Mouse (Mus musculus) myocyte (in vitro differentiated cells): ENCODE data around the gene Rbm20. TPM values are rescaled to one million over a fixed set of nuclear protein-coding genes. Genes with fewer than 3 reads are reported as not detected.

Source experiments
- H3K27me3 ChIP-seq: one replicate; pipeline ENCODE4 v1.6.1; 2011; ENCODE audit not compliant: control insufficient read depth, insufficient read depth, insufficient read length
- H3K36me3 ChIP-seq: one replicate; pipeline ENCODE4 v1.6.1; 2011; ENCODE audit not compliant: control insufficient read depth, insufficient read depth
- H3K4me2 ChIP-seq: one replicate; pipeline ENCODE4 v1.6.1; 2011; ENCODE audit warnings: low read depth, control low read depth
- H3K4me3 ChIP-seq: one replicate; pipeline ENCODE4 v1.5.1; 2011; ENCODE audit warnings: mild to moderate bottlenecking, control low read depth, moderate library complexity
- H3K79me2 ChIP-seq: one replicate; pipeline ENCODE4 v1.6.1; 2011; ENCODE audit not compliant: control insufficient read depth, insufficient read depth
- H3ac ChIP-seq: one replicate; pipeline ENCODE4 v1.6.1; 2011; ENCODE audit not compliant: control insufficient read depth, insufficient read length
- CEBPB ChIP-seq: IDR thresholded peaks from 2 replicates; pipeline ENCODE4 v1.6.1; 2011; ENCODE audit warnings: mild to moderate bottlenecking, moderate library complexity; ENCODE audit not compliant: poor library complexity, insufficient read depth, severe bottlenecking
- E2F4 ChIP-seq: IDR thresholded peaks from one replicate; pipeline ENCODE4 v1.6.1; 2011; ENCODE audit warnings: mild to moderate bottlenecking, control low read depth, moderate library complexity; ENCODE audit not compliant: insufficient read depth
- MAX ChIP-seq: IDR thresholded peaks from one replicate; pipeline ENCODE4 v1.6.1; 2011; ENCODE audit warnings: low read depth, mild to moderate bottlenecking, control low read depth
- MYOD1 ChIP-seq, 3 experiments: IDR thresholded peaks; one replicate each; pipeline ENCODE4 v1.6.1; 2011; ENCODE audit warnings: control low read depth in 2 of 3, low read depth in 2 of 3, mild to moderate bottlenecking in 2 of 3, moderate library complexity in 1 of 3; ENCODE audit not compliant: insufficient read length in 2 of 3, control insufficient read depth in 1 of 3
- MYOG ChIP-seq, 3 experiments: IDR thresholded peaks; one replicate each; pipeline ENCODE4 v1.6.1; 2011; ENCODE audit warnings: control low read depth in 2 of 3, low read depth in 2 of 3, mild to moderate bottlenecking in 2 of 3; ENCODE audit not compliant: insufficient read length in 2 of 3, control insufficient read depth in 1 of 3, insufficient read depth in 1 of 3
- POLR2A ChIP-seq: IDR thresholded peaks from one replicate; pipeline ENCODE4 v1.6.1; 2011; ENCODE audit warnings: low read depth, mild to moderate bottlenecking, control low read depth, moderate library complexity; ENCODE audit not compliant: insufficient read length
- POLR2AphosphoS2 ChIP-seq: IDR thresholded peaks from one replicate; pipeline ENCODE4 v1.6.1; 2011; ENCODE audit warnings: low read depth, control low read depth; ENCODE audit not compliant: insufficient read length
- REST ChIP-seq: IDR thresholded peaks from one replicate; pipeline ENCODE4 v1.6.1; 2011; ENCODE audit warnings: mild to moderate bottlenecking, control low read depth, moderate library complexity; ENCODE audit not compliant: insufficient read depth, insufficient read length
- SRF ChIP-seq: IDR thresholded peaks from one replicate; pipeline ENCODE4 v1.6.1; 2011; ENCODE audit warnings: low read depth; ENCODE audit not compliant: control insufficient read depth, insufficient read length
- TCF12 ChIP-seq: IDR thresholded peaks from one replicate; pipeline ENCODE4 v1.6.1; 2011; ENCODE audit warnings: mild to moderate bottlenecking, control low read depth; ENCODE audit not compliant: poor library complexity, insufficient read depth, severe bottlenecking
- TCF3 ChIP-seq: IDR thresholded peaks from one replicate; pipeline ENCODE4 v1.6.1; 2011; ENCODE audit warnings: low read depth, control low read depth; ENCODE audit not compliant: insufficient read length
- USF1 ChIP-seq: IDR thresholded peaks from one replicate; pipeline ENCODE4 v1.6.1; 2011; ENCODE audit warnings: low read depth, mild to moderate bottlenecking, control low read depth, moderate library complexity
- polyA plus RNA-seq: library from polyadenylated mRNA; unstranded; fragments of >200 nt; fragmentation: generic; extraction: Trizol; gene quantifications from one replicate; pipeline ENCODE4 v1.2.1, GENCODE M21; 2012; ENCODE audit warnings: missing spikeins

The Rbm20 gene
- polyA plus RNA-seq, 1 experiment = 35.4 TPM

DNA sequence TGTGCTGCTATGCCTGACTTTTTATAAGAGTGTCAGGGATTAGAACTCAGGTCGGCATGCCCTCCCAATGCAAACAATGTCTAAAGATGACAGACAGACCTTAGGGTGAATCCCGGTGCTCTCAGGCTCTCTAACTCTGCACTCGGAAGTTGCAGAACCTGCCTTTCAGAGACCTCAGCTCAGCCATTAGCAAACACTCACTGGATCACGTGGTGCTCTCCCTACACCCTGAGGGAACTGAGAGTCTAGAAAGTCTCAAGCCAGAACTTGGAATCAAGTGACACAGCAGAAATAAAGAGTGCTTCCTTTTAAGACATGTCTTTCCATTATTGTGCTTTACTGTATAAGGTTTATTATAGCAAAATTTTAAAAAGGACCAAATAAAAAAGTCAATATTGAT, 177.9 kb downstream of the Rbm20 start:
- peaks cover 38% of the 10 kb centered on the region for H3K36me3 ChIP-seq
- no peak for TF ChIP-seq TCF3
- TF ChIP-seq MYOD1 (IDR thresholded peaks at IDR 0.05; ENCODE audit: control insufficient read depth in 1 of 3, insufficient read length in 2 of 3, low read depth in 2 of 3) = no peak
- H3ac ChIP-seq = no peak overlapping the region
- no peak overlapping the region for H3K4me3 ChIP-seq
- H3K27me3 ChIP-seq = no peaks in the 10 kb centered on the region
- H3K79me2 ChIP-seq = no peaks in the 10 kb centered on the region
- H3K4me2 ChIP-seq = no peak overlapping the region

- Histone ChIP-seq H3K79me2 (no peaks in the 10 kb centered on the region), H3K27me3 (no peaks in the 10 kb centered on the region), H3K4me3 (no peak overlapping the region), H3K4me2 (no peak overlapping the region), H3K36me3 (peaks cover 42% of the 10 kb centered on the region), H3ac (no peak overlapping the region)
- TF ChIP-seq MAX (no peak), TCF3 (no peak), SRF (no peak), REST (no peak), TCF12 (no peak), CEBPB (no peak), POLR2AphosphoS2 (no peak), POLR2A (no peak), MYOG (IDR thresholded peaks at IDR 0.05; ENCODE audit: control insufficient read depth in 1 of 3, insufficient read depth in 1 of 3, insufficient read length in 2 of 3, low read depth in 2 of 3) (no peak), USF1 (no peak), MYOD1 (IDR thresholded peaks at IDR 0.05; ENCODE audit: control insufficient read depth in 1 of 3, insufficient read length in 2 of 3, low read depth in 2 of 3) (no peak), E2F4 (no peak)
Observed at GRCm38 (mm10) chr19:53855781-53856180, 178.7 kb downstream of the Rbm20 start.

DNA sequence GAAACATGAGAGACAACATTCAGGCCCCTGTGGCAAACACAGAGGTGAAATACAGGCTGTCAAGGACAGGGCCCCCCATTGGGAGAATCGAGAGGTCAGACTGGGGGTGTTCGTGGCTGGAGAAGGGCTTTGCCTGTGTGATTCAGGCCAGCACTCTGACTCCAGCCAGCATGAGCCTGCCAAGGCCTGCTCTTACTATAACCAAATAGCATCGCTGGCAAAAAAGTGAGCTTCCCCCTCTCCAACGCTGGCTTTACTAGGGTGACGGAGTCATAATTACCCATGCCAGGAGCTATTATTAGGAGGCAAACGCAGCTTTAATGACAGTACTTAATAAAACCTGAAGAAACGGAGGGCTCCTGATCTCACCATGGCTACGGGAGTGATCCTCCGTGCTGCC, 179.7 kb downstream of the Rbm20 start:
- Histone ChIP-seq H3K4me2 (no peak overlapping the region), H3ac (no peak overlapping the region), H3K4me3 (no peak overlapping the region), H3K79me2 (no peaks in the 10 kb centered on the region), H3K36me3 (peaks cover 37% of the 10 kb centered on the region), H3K27me3 (no peaks in the 10 kb centered on the region)
- TF ChIP-seq E2F4 = no peak
- TF ChIP-seq TCF12 = no peak
- no peak for TF ChIP-seq MYOG (IDR thresholded peaks at IDR 0.05; ENCODE audit: control insufficient read depth in 1 of 3, insufficient read depth in 1 of 3, insufficient read length in 2 of 3, low read depth in 2 of 3)
- TF ChIP-seq POLR2A = no peak
- TF ChIP-seq TCF3 = no peak

GRCm38 (mm10) chr19:53857962-53858361, 180.9 kb downstream of the Rbm20 start:
- no peak overlapping the region for H3K4me2 ChIP-seq
- H3ac ChIP-seq = no peak overlapping the region
- no peak overlapping the region for H3K4me3 ChIP-seq
- no peaks in the 10 kb centered on the region for H3K27me3 ChIP-seq
- H3K79me2 ChIP-seq = no peaks in the 10 kb centered on the region
- peaks cover 35% of the 10 kb centered on the region for H3K36me3 ChIP-seq
- no peak for TF ChIP-seq E2F4
- no peak for TF ChIP-seq TCF12
- TF ChIP-seq MAX = no peak
- TF ChIP-seq MYOD1 (IDR thresholded peaks at IDR 0.05; ENCODE audit: control insufficient read depth in 1 of 3, insufficient read length in 2 of 3, low read depth in 2 of 3) = no peak
- TF ChIP-seq TCF3 = no peak
- TF ChIP-seq USF1 = no peak
- no peak for TF ChIP-seq POLR2AphosphoS2
- TF ChIP-seq MYOG (IDR thresholded peaks at IDR 0.05; ENCODE audit: control insufficient read depth in 1 of 3, insufficient read depth in 1 of 3, insufficient read length in 2 of 3, low read depth in 2 of 3) = no peak
- TF ChIP-seq SRF = no peak
- TF ChIP-seq POLR2A = no peak
- no peak for TF ChIP-seq CEBPB
- TF ChIP-seq REST = no peak

DNA sequence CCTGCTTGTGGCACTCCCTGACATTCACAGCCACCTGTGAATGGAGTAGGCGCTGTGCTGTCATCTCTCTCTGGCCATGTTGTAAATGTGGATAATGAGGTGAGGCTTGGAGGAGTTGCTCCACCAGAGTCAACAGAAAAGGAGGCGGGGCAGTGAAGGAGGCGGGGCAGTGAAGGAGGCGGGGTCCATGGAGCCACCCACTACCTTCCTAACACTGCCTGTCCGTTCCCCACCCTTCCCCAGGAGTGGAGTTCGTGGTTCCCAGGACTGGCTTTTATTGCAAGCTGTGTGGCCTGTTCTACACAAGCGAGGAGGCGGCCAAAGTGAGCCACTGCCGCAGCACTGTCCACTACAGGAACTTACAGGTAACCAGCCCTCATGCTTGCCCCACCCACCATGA, 182.0 kb downstream of the Rbm20 start:
- Histone ChIP-seq H3ac (no peak overlapping the region), H3K4me3 (no peak overlapping the region), H3K27me3 (no peaks in the 10 kb centered on the region), H3K36me3 (peaks cover 36% of the 10 kb centered on the region), H3K4me2 (no peak overlapping the region), H3K79me2 (no peaks in the 10 kb centered on the region)
- TF ChIP-seq REST (no peak), POLR2AphosphoS2 (no peak), SRF (no peak), CEBPB (no peak), E2F4 (no peak), MYOG (IDR thresholded peaks at IDR 0.05; ENCODE audit: control insufficient read depth in 1 of 3, insufficient read depth in 1 of 3, insufficient read length in 2 of 3, low read depth in 2 of 3) (no peak), POLR2A (no peak), TCF12 (no peak)
